Mouse (Mus musculus) ES-Bruce4 (cell line): ENCODE measurements around the gene Phf10. TPM values are rescaled to one million over a fixed set of nuclear protein-coding genes. Genes with fewer than 3 reads are reported as not detected.
A peak's percentile ranks its signal among the peaks of the same experiment; 100 is the strongest.

Experiments
- H3K27ac ChIP-seq: 2 replicates; pipeline ENCODE4 v1.5.1; 2012; ENCODE audit warnings: low read length, inconsistent platforms; ENCODE audit not compliant: insufficient read depth
- H3K27me3 ChIP-seq: 2 replicates; pipeline ENCODE4 v1.6.1; 2012; ENCODE audit warnings: mild to moderate bottlenecking, low read length, inconsistent platforms; ENCODE audit not compliant: control insufficient read depth, poor library complexity, insufficient read depth, severe bottlenecking
- H3K36me3 ChIP-seq: 2 replicates; pipeline ENCODE4 v1.6.1; 2012; ENCODE audit warnings: inconsistent platforms, mild to moderate bottlenecking, low read length, moderate library complexity; ENCODE audit not compliant: control insufficient read depth, poor library complexity, insufficient read depth, severe bottlenecking
- H3K4me1 ChIP-seq: one replicate; pipeline ENCODE4 v1.8.1; 2011; ENCODE audit warnings: low read length; ENCODE audit not compliant: control insufficient read depth, insufficient read depth
- H3K4me3 ChIP-seq: 2 replicates; pipeline ENCODE4 v1.5.1; 2011; ENCODE audit warnings: low read depth, mild to moderate bottlenecking, low read length
- H3K9ac ChIP-seq: 2 replicates; pipeline ENCODE4 v1.6.1; 2012; ENCODE audit warnings: low read depth, mild to moderate bottlenecking, inconsistent platforms; ENCODE audit not compliant: poor library complexity, severe bottlenecking
- H3K9me3 ChIP-seq: replicated peaks from 2 replicates; pipeline ENCODE4 v1.6.1; 2012; ENCODE audit warnings: mild to moderate bottlenecking, low read length, inconsistent platforms; ENCODE audit not compliant: control insufficient read depth, poor library complexity, insufficient read depth, severe bottlenecking
- CTCF ChIP-seq: IDR thresholded peaks from one replicate; pipeline ENCODE4 v1.8.1; 2011; ENCODE audit warnings: low read depth, low read length
- EP300 ChIP-seq: IDR thresholded peaks from 2 replicates; pipeline ENCODE4 v1.6.1; 2011; ENCODE audit warnings: low read depth, low read length; ENCODE audit not compliant: insufficient read depth
- POLR2A ChIP-seq: IDR thresholded peaks from one replicate; pipeline ENCODE4 v1.8.1; 2011; ENCODE audit warnings: low read length; ENCODE audit not compliant: insufficient read depth
- polyA plus RNA-seq: library from polyadenylated mRNA; stranded (reverse); fragments of >200 nt; gene quantifications from 2 replicates; pipeline ENCODE4 v1.2.4, GENCODE M21; 2011; ENCODE audit warnings: low read depth; ENCODE audit not compliant: missing spikeins, insufficient read depth, insufficient read length

Gene Phf10
- polyA plus RNA-seq, 1 experiment, result 107 TPM

GRCm38 (mm10) chr17:14909331-14909730 lies 51.7 kb downstream of the Phf10 start:
- H3K36me3 ChIP-seq, result no peaks in the 10 kb centered on the region
- no peak overlapping the region for H3K27ac ChIP-seq
- no peaks in the 10 kb centered on the region for H3K4me1 ChIP-seq
- no peak overlapping the region for H3K4me3 ChIP-seq
- H3K27me3 ChIP-seq, result no peaks in the 10 kb centered on the region
- TF ChIP-seq EP300 (no peak), POLR2A (no peak)
- no peaks in the 10 kb centered on the region for H3K9me3 ChIP-seq
- H3K9ac ChIP-seq, result no peak overlapping the region

- Histone ChIP-seq H3K9ac (no peak overlapping the region), H3K4me3 (no peak overlapping the region), H3K9me3 (no peaks in the 10 kb centered on the region), H3K4me1 (no peaks in the 10 kb centered on the region), H3K27ac (no peak overlapping the region), H3K27me3 (no peaks in the 10 kb centered on the region), H3K36me3 (no peaks in the 10 kb centered on the region)
- TF ChIP-seq POLR2A (no peak), EP300 (no peak), CTCF (no peak)
Measured at GRCm38 (mm10) chr17:14907136-14907535, 53.9 kb downstream of the Phf10 start.

GRCm38 (mm10) chr17:14906611-14907010 lies 54.5 kb downstream of the Phf10 start:
- no peak for TF ChIP-seq CTCF
- no peak for TF ChIP-seq EP300
- no peak for TF ChIP-seq POLR2A
- no peak overlapping the region for H3K27ac ChIP-seq
- H3K4me3 ChIP-seq, result no peak overlapping the region
- no peaks in the 10 kb centered on the region for H3K36me3 ChIP-seq
- no peaks in the 10 kb centered on the region for H3K4me1 ChIP-seq
- H3K27me3 ChIP-seq, result no peaks in the 10 kb centered on the region
- no peak overlapping the region for H3K9ac ChIP-seq
- no peaks in the 10 kb centered on the region for H3K9me3 ChIP-seq

DNA sequence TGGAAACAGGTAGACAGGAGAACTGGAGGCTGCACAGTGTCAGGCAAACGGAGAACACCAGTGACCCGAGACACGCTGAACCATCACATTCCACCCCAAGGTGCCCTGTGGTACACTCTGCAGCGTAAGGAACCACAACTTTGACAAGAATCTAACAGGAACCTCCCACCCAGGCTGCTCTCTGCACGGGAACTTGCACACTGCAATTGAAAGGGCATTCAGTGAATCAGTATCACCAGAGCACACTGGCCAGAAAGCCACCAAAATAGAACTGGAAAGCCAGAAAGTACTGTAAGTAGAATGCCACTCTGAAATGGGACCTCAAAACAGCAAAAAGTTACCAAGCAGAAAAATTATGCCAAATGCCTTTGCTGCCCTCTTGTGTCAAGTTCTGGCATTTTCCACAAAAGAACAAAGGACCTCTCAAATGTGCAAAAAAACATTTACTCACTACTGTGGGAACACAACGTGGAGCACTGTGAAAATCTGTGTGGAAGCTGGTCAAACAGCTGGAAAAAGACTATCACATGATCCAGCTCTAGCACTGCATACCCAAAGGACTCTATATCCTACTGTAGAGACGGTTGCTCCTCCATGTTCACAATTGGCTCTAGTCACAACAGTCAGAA lies 56.3 kb downstream of the Phf10 start:
- Histone ChIP-seq H3K9ac (no peak overlapping the region), H3K27ac (no peak overlapping the region)
- TF ChIP-seq POLR2A (no peak), CTCF (peak; percentile 8), EP300 (no peak)

GRCm38 (mm10) chr17:14904206-14904605 lies 56.9 kb downstream of the Phf10 start:
- H3K9me3 ChIP-seq, result no peaks in the 10 kb centered on the region

More for the DNA sequence above, 56.3 kb downstream of the Phf10 start:
- H3K4me3 ChIP-seq, result no peak overlapping the region
- H3K36me3 ChIP-seq, result no peaks in the 10 kb centered on the region
- H3K9me3 ChIP-seq, result no peaks in the 10 kb centered on the region
- no peaks in the 10 kb centered on the region for H3K4me1 ChIP-seq
- H3K27me3 ChIP-seq, result no peaks in the 10 kb centered on the region

GRCm38 (mm10) chr17:14903212-14903611 lies 57.9 kb downstream of the Phf10 start:
- TF ChIP-seq CTCF (no peak), EP300 (no peak), POLR2A (no peak)
- Histone ChIP-seq H3K4me1 (no peaks in the 10 kb centered on the region), H3K36me3 (no peaks in the 10 kb centered on the region), H3K9ac (no peak overlapping the region), H3K9me3 (no peaks in the 10 kb centered on the region), H3K4me3 (no peak overlapping the region), H3K27ac (no peak overlapping the region), H3K27me3 (no peaks in the 10 kb centered on the region)

More at GRCm38 (mm10) chr17:14904206-14904605, 56.9 kb downstream of the Phf10 start:
- Histone ChIP-seq H3K36me3 (no peaks in the 10 kb centered on the region), H3K9ac (no peak overlapping the region), H3K27ac (no peak overlapping the region), H3K4me1 (no peaks in the 10 kb centered on the region), H3K27me3 (no peaks in the 10 kb centered on the region), H3K4me3 (no peak overlapping the region)
- no peak for TF ChIP-seq POLR2A
- no peak for TF ChIP-seq EP300
- no peak for TF ChIP-seq CTCF
